Mouse (Mus musculus) liver (tissue): ENCODE measurements around the gene Them7.

Experiments
- DNase-seq: peaks from one replicate; pipeline ENCODE4 v3.0.0-alpha.2; 2020; ENCODE audit warnings: mixed read lengths

The Them7 gene

DNA sequence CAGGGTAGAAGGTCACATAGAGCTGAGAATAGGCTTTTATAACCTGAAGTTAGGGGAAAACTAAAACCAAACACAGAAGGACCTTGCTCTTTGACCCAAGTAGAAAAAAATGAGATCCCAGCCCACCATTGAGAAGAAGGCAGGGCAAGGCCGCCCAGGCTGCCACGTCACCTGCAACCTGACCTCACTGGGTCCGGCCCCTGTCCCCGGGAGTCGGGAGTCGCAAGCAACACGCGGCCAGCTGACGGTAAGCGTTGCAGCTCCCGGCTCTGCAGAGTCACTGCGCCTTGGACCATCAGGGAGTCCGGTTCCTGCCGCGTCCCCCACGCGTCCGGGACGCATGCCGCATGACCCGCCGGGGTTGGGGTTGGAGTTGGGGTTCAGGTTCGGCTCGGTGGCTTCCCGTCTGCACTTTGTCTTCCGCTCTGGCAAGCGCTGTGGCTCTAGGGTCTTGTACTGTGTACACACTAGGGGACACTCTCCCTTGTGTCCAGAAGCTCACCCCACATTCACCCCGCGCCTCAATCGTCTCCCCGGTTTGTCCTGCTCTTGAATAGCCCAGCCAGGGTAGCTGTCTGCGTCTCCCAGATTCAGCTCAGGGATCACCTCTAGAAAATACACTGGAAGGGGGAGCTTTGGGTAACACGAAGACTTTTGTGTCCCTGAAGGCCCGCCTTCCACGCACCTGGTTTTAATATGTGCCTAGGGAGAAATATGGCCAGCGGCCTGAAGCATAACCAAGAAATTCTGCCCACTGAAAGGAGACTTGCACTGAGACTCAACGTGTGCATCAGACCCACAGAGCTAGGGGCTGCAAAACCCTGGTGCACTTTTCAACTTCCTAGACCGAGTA is at the start of gene Them7:
Gene Them7, plus strand, starts transcription at position 187 of the 853 bp plus-strand sequence.
- DNase-seq = peak; percentile 63

- DNase-seq = no peak
Measured at GRCm38 (mm10) chr2:105178871-105179270, 45.2 kb upstream of the Them7 start.

DNA sequence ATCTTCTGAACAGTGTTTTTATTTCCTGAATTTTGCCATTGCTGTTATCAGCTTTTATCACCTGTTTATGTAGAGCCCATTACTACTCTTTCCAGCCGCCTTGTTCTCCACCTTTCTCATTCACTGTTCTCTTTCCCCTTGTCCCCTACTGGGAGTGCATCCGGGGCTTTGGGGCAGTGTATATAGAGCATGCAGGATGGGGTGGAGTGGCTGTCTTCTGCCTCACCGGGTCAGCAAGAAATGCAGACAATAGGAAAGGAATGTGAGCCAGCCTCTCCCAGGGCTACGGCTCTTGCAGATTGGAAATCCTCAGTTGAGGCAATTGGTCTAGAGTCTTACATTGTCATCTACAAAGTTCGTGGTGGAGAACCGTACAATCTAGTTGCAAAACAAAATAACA is 41.6 kb upstream of the Them7 start:
- DNase-seq = no peak

GRCm38 (mm10) chr2:105185140-105185539 is 39.0 kb upstream of the Them7 start:
- DNase-seq = no peak

DNA sequence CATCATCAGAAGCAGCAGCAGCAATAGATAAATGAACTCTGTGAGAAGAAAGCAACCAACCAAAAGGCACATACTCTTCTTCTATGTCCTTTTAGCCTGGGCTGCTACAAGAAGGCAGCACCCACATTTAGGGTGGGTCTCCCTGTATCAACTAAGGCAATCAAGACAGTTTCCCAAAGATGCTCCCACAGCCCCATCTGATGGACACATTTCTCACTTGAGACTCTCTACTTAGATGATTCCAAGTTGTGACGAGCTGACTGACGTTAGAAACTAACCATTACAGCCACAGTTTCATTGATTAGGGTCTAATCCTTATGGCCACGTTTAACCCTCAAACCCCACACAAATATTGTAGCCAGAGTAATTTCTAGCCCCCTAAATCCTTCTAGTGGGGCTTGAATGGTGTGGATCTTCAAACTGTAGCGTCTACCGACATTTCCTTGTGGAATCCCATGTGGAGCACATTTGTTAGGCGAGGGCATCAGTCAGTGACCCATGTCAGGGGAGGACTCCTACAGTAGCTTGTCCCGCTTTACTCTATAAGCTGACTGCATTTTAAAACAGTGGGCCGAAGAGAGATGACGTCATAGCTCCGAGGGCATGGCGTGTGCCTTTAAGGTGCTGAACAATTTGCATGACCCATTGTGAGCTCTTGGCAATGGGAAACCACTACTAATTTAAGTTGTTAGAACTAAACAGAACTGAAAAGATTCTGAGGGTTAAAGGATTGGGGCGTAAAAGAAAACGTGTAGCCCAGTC is 38.2 kb upstream of the Them7 start:
- no peak for DNase-seq

DNA sequence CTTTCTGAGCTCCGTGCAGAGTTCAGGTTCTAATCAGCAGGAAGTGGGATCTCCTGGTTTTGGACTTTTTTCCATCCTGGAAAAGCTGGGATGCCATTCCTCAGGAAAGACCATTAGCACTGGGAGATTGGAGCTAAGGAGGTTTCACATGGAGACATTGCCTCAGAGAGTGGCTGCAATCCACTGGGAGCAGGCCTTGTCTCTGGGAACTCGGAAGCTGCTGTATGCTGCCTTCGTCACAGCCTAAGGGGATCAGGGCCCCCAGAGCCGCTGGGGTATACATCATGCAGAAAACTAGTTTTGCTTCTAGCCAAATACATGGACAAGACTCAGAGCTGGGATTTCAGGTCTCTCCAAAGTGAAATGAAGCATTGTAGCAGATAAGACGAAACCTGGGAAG is 37.5 kb upstream of the Them7 start:
- no peak for DNase-seq

DNA sequence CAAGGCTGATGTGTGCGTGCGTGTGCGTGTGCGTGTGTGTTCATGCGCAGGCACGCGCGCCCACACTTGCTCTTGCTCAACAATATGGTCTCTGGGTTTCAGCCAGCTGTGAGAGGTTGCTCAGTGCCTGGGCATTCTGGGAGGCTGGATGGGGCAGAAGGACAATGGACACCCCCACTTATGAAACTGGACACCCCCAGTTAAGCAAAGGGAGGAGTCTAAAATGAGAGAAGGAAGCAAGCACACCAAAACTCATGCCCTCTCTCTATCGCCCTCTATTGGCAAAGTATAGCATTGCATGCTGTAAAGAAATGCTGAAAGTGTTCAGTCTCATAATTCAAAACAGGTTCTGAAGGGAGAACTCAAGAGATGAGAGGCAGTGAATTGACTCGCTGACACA is 35.9 kb upstream of the Them7 start:
- DNase-seq = no peak

- no peak for DNase-seq
Measured at GRCm38 (mm10) chr2:105189352-105189751, 34.8 kb upstream of the Them7 start.

GRCm38 (mm10) chr2:105200152-105200551 is 24.0 kb upstream of the Them7 start:
- no peak for DNase-seq

DNA sequence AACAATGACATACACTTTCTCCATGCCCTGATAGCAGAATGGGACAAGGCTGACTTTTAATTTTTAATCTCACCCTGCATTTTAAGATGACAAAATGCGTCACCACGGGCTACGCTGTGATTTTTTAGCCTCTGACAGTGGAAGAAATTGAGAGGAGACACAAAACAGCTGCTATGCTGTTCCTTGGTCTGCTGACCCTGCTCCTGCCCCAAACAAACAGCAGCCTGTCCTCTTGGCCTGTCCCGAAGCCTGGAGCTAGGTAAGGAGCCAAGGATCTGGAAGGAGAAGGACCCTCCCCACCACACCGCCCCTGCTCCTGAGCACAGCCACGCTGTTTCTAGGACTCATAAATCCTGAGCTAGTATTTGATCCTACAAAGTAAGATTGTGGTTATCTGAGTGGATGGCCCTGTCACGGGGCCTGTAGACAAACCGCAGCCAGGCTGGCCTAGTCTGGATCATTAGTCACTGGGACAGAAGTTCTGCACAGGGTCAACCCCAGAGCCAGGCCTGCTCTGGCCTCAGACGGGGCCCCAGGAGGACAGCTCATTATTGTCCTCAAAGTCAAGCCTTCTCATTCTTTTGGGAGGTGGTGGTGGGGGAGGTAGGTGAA is 17.5 kb upstream of the Them7 start:
- peak; percentile 12 for DNase-seq

DNA sequence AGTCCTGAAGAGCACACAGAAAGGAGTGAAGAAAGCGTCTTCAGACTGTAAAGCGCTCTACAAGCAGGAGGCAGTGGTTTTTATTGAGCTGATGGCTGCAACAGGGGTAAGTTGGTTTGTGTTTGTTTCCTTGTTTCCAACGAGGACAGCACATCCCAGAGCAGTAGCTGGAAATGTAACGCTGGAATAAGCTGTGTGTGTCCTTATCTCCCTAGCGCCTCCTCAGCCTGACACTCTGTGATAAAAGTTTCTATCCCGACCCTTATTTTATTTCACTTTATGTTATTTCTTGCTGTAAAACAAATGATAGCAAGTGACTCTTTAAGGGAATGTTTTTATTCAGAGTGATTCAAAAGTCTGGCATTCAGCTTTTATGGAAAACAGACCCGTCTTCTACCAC is 11.3 kb upstream of the Them7 start:
- no peak for DNase-seq

GRCm38 (mm10) chr2:105215914-105216313 is 8.2 kb upstream of the Them7 start:
- DNase-seq = no peak

GRCm38 (mm10) chr2:105219229-105219628 is 4.9 kb upstream of the Them7 start:
- no peak for DNase-seq

GRCm38 (mm10) chr2:105219664-105220063 is 4.5 kb upstream of the Them7 start:
- DNase-seq = no peak

- DNase-seq = no peak
Measured at GRCm38 (mm10) chr2:105220738-105221303, 3.3 kb upstream of the Them7 start.

- no peak for DNase-seq
Measured at GRCm38 (mm10) chr2:105223606-105224005, 514 bp upstream of the Them7 start.

- DNase-seq = no peak
Measured at GRCm38 (mm10) chr2:105224987-105225375, 861 bp downstream of the Them7 start.

DNA sequence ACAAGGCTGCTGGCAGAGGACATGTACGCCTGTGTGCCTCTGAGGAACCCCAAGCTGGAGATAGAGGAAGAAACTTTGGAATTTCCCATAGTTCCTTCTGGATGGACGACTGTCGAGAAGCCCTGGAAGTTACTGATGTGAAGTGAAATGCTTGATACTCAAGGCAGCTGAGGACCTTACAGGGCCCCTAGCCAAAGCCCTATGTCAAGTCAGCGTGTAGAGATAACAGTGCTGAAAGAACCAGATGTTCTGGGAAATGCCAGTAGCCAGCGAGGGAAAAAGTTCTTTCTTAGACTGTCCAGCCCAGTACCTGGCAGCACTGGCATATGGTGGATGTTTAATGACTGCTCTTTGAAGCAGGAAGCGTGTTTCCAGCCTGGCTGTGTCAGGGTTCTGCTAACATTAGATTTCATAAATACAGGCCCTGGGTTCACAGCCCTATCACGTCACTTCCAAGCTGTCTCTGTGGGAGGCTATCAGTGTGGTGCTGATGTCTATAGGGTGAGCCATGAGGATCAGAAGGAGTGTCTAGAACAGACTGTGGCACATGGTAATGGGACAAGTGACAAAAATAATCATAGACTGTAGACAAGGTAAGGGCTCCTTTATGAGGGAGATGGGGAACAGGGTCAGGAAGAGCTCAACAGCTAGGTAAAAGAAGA is 2.3 kb downstream of the Them7 start:
- no peak for DNase-seq

- no peak for DNase-seq
Measured at GRCm38 (mm10) chr2:105228416-105228815, 4.3 kb downstream of the Them7 start.

DNA sequence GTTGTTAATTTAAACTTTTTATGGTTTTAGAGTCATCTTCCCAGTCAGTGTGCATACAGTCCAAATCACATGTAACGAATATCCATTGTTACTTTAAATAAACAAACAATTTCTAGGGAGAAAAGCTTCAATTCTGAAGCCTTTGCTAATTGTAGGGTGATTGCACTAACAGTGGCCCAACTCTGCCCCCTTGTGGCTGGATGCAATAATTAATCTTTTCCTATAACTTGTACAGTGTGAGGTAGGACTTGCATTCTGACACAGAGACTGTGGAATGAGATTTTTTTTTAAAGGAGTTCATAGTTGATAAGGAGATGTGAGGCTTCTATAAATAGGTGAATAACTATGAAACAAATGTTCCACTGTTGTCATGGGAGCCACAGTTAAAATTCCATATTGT is 6.2 kb downstream of the Them7 start:
- DNase-seq = peak; percentile 60

GRCm38 (mm10) chr2:105232386-105232785 is 8.3 kb downstream of the Them7 start:
- DNase-seq = no peak

GRCm38 (mm10) chr2:105234278-105234677 is 10.2 kb downstream of the Them7 start:
- no peak for DNase-seq
